Mouse (Mus musculus) hindbrain, embryonic 15.5 days (tissue): ENCODE data around the gene Gpr27. TPM values are rescaled to one million over a fixed set of nuclear protein-coding genes. Genes with fewer than 3 reads are reported as not detected.
A peak's percentile ranks its signal among the peaks of the same experiment; 100 is the strongest.

Experiments
- ATAC-seq: fragments of 200-750 bp; cut with Nextera tagmentation; 2 replicates; pipeline ENCODE4 v1.8.0; 2017; ENCODE audit warnings: low read depth, moderate number of reproducible peaks, moderate TSS enrichment; ENCODE audit not compliant: low FRiP score
- H3K27ac ChIP-seq: fragments of 300-500 bp; sonication (generic); replicated peaks from 2 replicates; pipeline ENCODE4 v1.5.1; 2015; ENCODE audit warnings: mild to moderate bottlenecking, inconsistent platforms
- H3K27me3 ChIP-seq: fragments of 300-500 bp; sonication (generic); 2 replicates; pipeline ENCODE4 v1.6.1; 2015; ENCODE audit warnings: control low read depth, inconsistent platforms
- H3K36me3 ChIP-seq: fragments of 300-500 bp; sonication (generic); 2 replicates; pipeline ENCODE4 v1.6.1; 2015; ENCODE audit warnings: control low read depth, inconsistent platforms
- H3K4me1 ChIP-seq: fragments of 300-500 bp; sonication (generic); replicated peaks from 2 replicates; pipeline ENCODE4 v1.6.1; 2015; ENCODE audit warnings: control low read depth, inconsistent platforms
- H3K4me2 ChIP-seq: fragments of 300-500 bp; sonication (generic); 2 replicates; pipeline ENCODE4 v1.6.1; 2015; ENCODE audit warnings: moderate library complexity, mild to moderate bottlenecking, inconsistent platforms
- H3K4me3 ChIP-seq: fragments of 300-500 bp; sonication (generic); 2 replicates; pipeline ENCODE4 v1.5.1; 2015; ENCODE audit warnings: mild to moderate bottlenecking, inconsistent platforms
- H3K9ac ChIP-seq: fragments of 300-500 bp; sonication (generic); 2 replicates; pipeline ENCODE4 v1.6.1; 2015; ENCODE audit warnings: inconsistent platforms
- H3K9me3 ChIP-seq: fragments of 300-500 bp; sonication (generic); 2 replicates; pipeline ENCODE4 v1.6.1; 2016; ENCODE audit warnings: control low read depth, inconsistent platforms
- WGBS: fragments of 180-500 bp; shearing (Covaris S2); methylation state at CpG from one replicate; pipeline ENCODE4 v1.1.7; 2015; 5-methylcytosine and 5-hydroxymethylcytosine counted together
- polyA plus RNA-seq: library from polyadenylated mRNA; unstranded; fragments of >200 nt; fragmentation: Nextera tagmentation; extraction: Ambion mirVana; gene quantifications from 2 replicates; pipeline ENCODE4 v1.2.1, GENCODE M21; 2015

Gene Gpr27
- 21.1 and 23.4 TPM in 2 replicates for polyA plus RNA-seq

GRCm38 (mm10) chr6:99692206-99692915 lies at the start of gene Gpr27:
Gpr27 (plus strand) TSS chr6:99692679.
- peak within 1 kb of the TSS; percentile 63 for H3K4me3 ChIP-seq
- under 1% methylated on average over 59 of the region's 112 CpGs for WGBS
- peak within 1 kb of the TSS; percentile 81 for H3K9ac ChIP-seq
- no peaks in the 10 kb centered on the region for H3K9me3 ChIP-seq
- H3K27ac ChIP-seq = peak within 1 kb of the TSS; percentile 91
- H3K4me1 ChIP-seq = peaks cover 33% of the 10 kb centered on the region
- H3K36me3 ChIP-seq = no peaks in the 10 kb centered on the region
- H3K27me3 ChIP-seq = no peaks in the 10 kb centered on the region
- peak; percentile 83 for ATAC-seq
- peak within 1 kb of the TSS; percentile 80 for H3K4me2 ChIP-seq

GRCm38 (mm10) chr6:99643439-99644199 lies 48.9 kb upstream of the Gpr27 start:
- H3K4me1 ChIP-seq = no peaks in the 10 kb centered on the region
- no peak overlapping the region for H3K4me2 ChIP-seq
- no peaks in the 10 kb centered on the region for H3K27me3 ChIP-seq
- H3K36me3 ChIP-seq = peaks cover 3% of the 10 kb centered on the region; the same call in 1 of the 2 replicates
- ATAC-seq = no peak
- no peak overlapping the region for H3K27ac ChIP-seq
- 69% methylated on average over 10 of the region's 10 CpGs for WGBS
- no peaks in the 10 kb centered on the region for H3K9me3 ChIP-seq
- no peak overlapping the region for H3K4me3 ChIP-seq
- H3K9ac ChIP-seq = no peak overlapping the region

GRCm38 (mm10) chr6:99644386-99644785 lies 48.1 kb upstream of the Gpr27 start:
- H3K36me3 ChIP-seq = no peaks in the 10 kb centered on the region; the same call in 1 of the 2 replicates
- no peaks in the 10 kb centered on the region for H3K4me1 ChIP-seq
- H3K9me3 ChIP-seq = no peaks in the 10 kb centered on the region
- no peaks in the 10 kb centered on the region for H3K27me3 ChIP-seq
- no peak for ATAC-seq
- 86% methylated on average over 5 of the region's 5 CpGs for WGBS
- no peak overlapping the region for H3K4me3 ChIP-seq
- no peak overlapping the region for H3K4me2 ChIP-seq
- no peak overlapping the region for H3K9ac ChIP-seq
- no peak overlapping the region for H3K27ac ChIP-seq

GRCm38 (mm10) chr6:99644876-99645275 lies 47.6 kb upstream of the Gpr27 start:
- Histone ChIP-seq H3K27me3 (no peaks in the 10 kb centered on the region), H3K4me1 (no peaks in the 10 kb centered on the region), H3K9me3 (no peaks in the 10 kb centered on the region), H3K36me3 (no peaks in the 10 kb centered on the region; the same call in 1 of the 2 replicates), H3K9ac (no peak overlapping the region), H3K4me2 (no peak overlapping the region), H3K4me3 (no peak overlapping the region), H3K27ac (no peak overlapping the region)
- 90% methylated on average over 5 of the region's 5 CpGs for WGBS
- ATAC-seq = no peak

GRCm38 (mm10) chr6:99646344-99646743 lies 46.1 kb upstream of the Gpr27 start:
- no peak overlapping the region for H3K27ac ChIP-seq
- ATAC-seq = no peak
- no peaks in the 10 kb centered on the region for H3K27me3 ChIP-seq
- H3K9me3 ChIP-seq = no peaks in the 10 kb centered on the region
- H3K9ac ChIP-seq = no peak overlapping the region
- no peaks in the 10 kb centered on the region; the same call in 1 of the 2 replicates for H3K36me3 ChIP-seq
- 68% methylated on average over 10 of the region's 10 CpGs for WGBS
- no peaks in the 10 kb centered on the region for H3K4me1 ChIP-seq
- no peak overlapping the region for H3K4me3 ChIP-seq
- no peak overlapping the region for H3K4me2 ChIP-seq

- H3K9ac ChIP-seq = no peak overlapping the region
- H3K9me3 ChIP-seq = no peaks in the 10 kb centered on the region
- ATAC-seq = no peak
- H3K4me3 ChIP-seq = no peak overlapping the region
- WGBS = 69% methylated on average over 2 of the region's 2 CpGs
- no peaks in the 10 kb centered on the region for H3K4me1 ChIP-seq
- no peak overlapping the region for H3K4me2 ChIP-seq
- H3K27ac ChIP-seq = no peak overlapping the region
- no peaks in the 10 kb centered on the region for H3K27me3 ChIP-seq
- no peaks in the 10 kb centered on the region; the same call in 1 of the 2 replicates for H3K36me3 ChIP-seq
These were observed 43.2 kb upstream of the Gpr27 start for GRCm38 (mm10) chr6:99649307-99649706.

GRCm38 (mm10) chr6:99652341-99652740 lies 40.1 kb upstream of the Gpr27 start:
- peak; percentile 61; the same call in 1 of the 2 replicates for ATAC-seq
- no peaks in the 10 kb centered on the region for H3K27me3 ChIP-seq
- H3K4me1 ChIP-seq = no peaks in the 10 kb centered on the region
- 83% methylated on average over 2 of the region's 2 CpGs for WGBS
- no peak overlapping the region for H3K9ac ChIP-seq
- no peaks in the 10 kb centered on the region for H3K36me3 ChIP-seq
- H3K4me2 ChIP-seq = no peak overlapping the region
- H3K4me3 ChIP-seq = no peak overlapping the region
- H3K9me3 ChIP-seq = no peaks in the 10 kb centered on the region
- H3K27ac ChIP-seq = no peak overlapping the region

GRCm38 (mm10) chr6:99654343-99654742 lies 38.1 kb upstream of the Gpr27 start:
- Histone ChIP-seq H3K9ac (no peak overlapping the region), H3K4me2 (no peak overlapping the region), H3K4me1 (no peaks in the 10 kb centered on the region), H3K9me3 (no peaks in the 10 kb centered on the region), H3K36me3 (no peaks in the 10 kb centered on the region), H3K27ac (no peak overlapping the region), H3K4me3 (no peak overlapping the region), H3K27me3 (no peaks in the 10 kb centered on the region)
- WGBS = 42% methylated on average over 5 of the region's 5 CpGs
- no peak for ATAC-seq

- Histone ChIP-seq H3K27ac (no peak overlapping the region), H3K4me3 (no peak overlapping the region), H3K4me2 (no peak overlapping the region), H3K9ac (no peak overlapping the region), H3K9me3 (no peaks in the 10 kb centered on the region), H3K36me3 (no peaks in the 10 kb centered on the region), H3K4me1 (peaks cover 4% of the 10 kb centered on the region), H3K27me3 (no peaks in the 10 kb centered on the region)
- no peak for ATAC-seq
- WGBS = 75% methylated on average over 7 of the region's 7 CpGs
These were observed 37.0 kb upstream of the Gpr27 start for GRCm38 (mm10) chr6:99655488-99655887.

- no peak overlapping the region for H3K9ac ChIP-seq
- H3K4me3 ChIP-seq = no peak overlapping the region
- H3K36me3 ChIP-seq = no peaks in the 10 kb centered on the region
- H3K27ac ChIP-seq = no peak overlapping the region
- no peaks in the 10 kb centered on the region for H3K27me3 ChIP-seq
- 93% methylated on average over 2 of the region's 2 CpGs for WGBS
- H3K4me1 ChIP-seq = peaks cover 6% of the 10 kb centered on the region
- H3K4me2 ChIP-seq = no peak overlapping the region
- no peak for ATAC-seq
- H3K9me3 ChIP-seq = no peaks in the 10 kb centered on the region
These were observed 36.4 kb upstream of the Gpr27 start for GRCm38 (mm10) chr6:99656088-99656487.

- no peak overlapping the region for H3K4me2 ChIP-seq
- no peak overlapping the region for H3K4me3 ChIP-seq
- H3K36me3 ChIP-seq = no peaks in the 10 kb centered on the region
- WGBS = 88% methylated on average over 10 of the region's 10 CpGs
- H3K27ac ChIP-seq = no peak overlapping the region
- no peak overlapping the region for H3K9ac ChIP-seq
- ATAC-seq = no peak
- peaks cover 6% of the 10 kb centered on the region for H3K4me1 ChIP-seq
- H3K27me3 ChIP-seq = 0 out of 2 replicates have a peak, but pooled peaks cover 4% of the 10 kb centered on the region
- H3K9me3 ChIP-seq = no peaks in the 10 kb centered on the region
These were observed 33.9 kb upstream of the Gpr27 start for GRCm38 (mm10) chr6:99658586-99658985.

GRCm38 (mm10) chr6:99660443-99660842 lies 32.0 kb upstream of the Gpr27 start:
- Histone ChIP-seq H3K4me1 (peaks cover 16% of the 10 kb centered on the region), H3K27me3 (0 out of 2 replicates have a peak, but pooled peaks cover 4% of the 10 kb centered on the region), H3K27ac (no peak overlapping the region), H3K4me2 (no peak overlapping the region), H3K4me3 (no peak overlapping the region), H3K9ac (no peak overlapping the region), H3K36me3 (no peaks in the 10 kb centered on the region), H3K9me3 (no peaks in the 10 kb centered on the region)
- 36% methylated on average over 3 of the region's 3 CpGs for WGBS
- no peak for ATAC-seq
